Mouse (Mus musculus) liver, adult 2 months (tissue): ENCODE measurements around the gene Axl.

Experiments
- CTCF ChIP-seq: fragments of 200-500 bp; IDR thresholded peaks from 2 replicates; pipeline ENCODE4 v1.5.1; 2011; ENCODE audit warnings: low read depth, low read length, control low read depth
- POLR2A ChIP-seq: fragments of 200-500 bp; IDR thresholded peaks from 2 replicates; pipeline ENCODE4 v1.6.1; 2011; ENCODE audit warnings: low read length, control low read depth; ENCODE audit not compliant: insufficient read depth; ENCODE audit errors: extremely low read depth

DNA sequence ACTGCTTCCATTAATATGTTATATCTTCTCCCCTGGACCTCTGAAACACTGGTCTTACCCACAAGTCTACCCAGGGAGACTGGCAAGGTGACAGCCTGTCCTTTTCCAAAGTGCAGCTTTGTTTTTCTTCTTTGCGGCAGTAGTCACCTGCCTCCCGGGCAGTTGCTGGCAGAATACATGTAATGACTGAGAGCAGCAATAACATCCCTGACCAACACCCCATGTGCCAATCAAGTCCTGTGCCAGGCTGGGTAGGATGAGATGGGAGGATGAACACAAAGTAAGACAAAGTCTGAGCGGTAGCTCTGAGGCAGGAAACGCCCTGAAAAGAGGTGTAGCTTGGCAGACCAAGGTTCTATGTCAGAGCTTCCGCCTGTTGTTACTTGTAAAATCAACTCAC lies 60.7 kb downstream of the Axl start:
- TF ChIP-seq POLR2A (no peak), CTCF (no peak)
